Mouse (Mus musculus) large intestine, adult 2 months (tissue): ENCODE measurements around the gene Vmn1r138. TPM values are rescaled to one million over a fixed set of nuclear protein-coding genes. Genes with fewer than 3 reads are reported as not detected.
"Not testable (repeated sequence)": the region's sequence is repeated elsewhere in the genome, so short reads cannot be mapped to it uniquely, and the experiment has no call there.

ENCODE experiments used
- DNase-seq: peaks from one replicate; pipeline ENCODE4 v3.0.0-alpha.2; 2012; ENCODE audit warnings: low read depth, low spot score
- WGBS: fragments of 180-500 bp; shearing (Covaris S2); methylation state at CpG from one replicate; pipeline ENCODE4 v1.1.7; 2018; 5-methylcytosine and 5-hydroxymethylcytosine counted together
- polyA plus RNA-seq: library from polyadenylated mRNA; depleted of rRNA; stranded (reverse); fragments of >200 nt; gene quantifications from 2 replicates; pipeline ENCODE4 v1.2.3, GENCODE M21; 2012; rRNA removed

Gene Vmn1r138
- polyA plus RNA-seq: not detected in 2 replicates

GRCm38 (mm10) chr7:22028797-22029196 is at the start of gene Vmn1r138:
Gene Vmn1r138 (minus strand): TSS chr7:22028897.
- WGBS: no CpG with 5 or more reads among the region's 2 CpGs
- not testable (repeated sequence) for DNase-seq

GRCm38 (mm10) chr7:22068757-22069156 is 40.1 kb upstream of the Vmn1r138 start, which contains the start of gene Vmn1r139:
Gene Vmn1r139 (plus strand): TSS chr7:22069057.
- no CpG with 5 or more reads among the region's 7 CpGs for WGBS
- not testable (repeated sequence) for DNase-seq

- not testable (repeated sequence) for DNase-seq
- WGBS: no CpG with 5 or more reads among the region's 1 CpGs
These were observed 27.5 kb upstream of the Vmn1r138 start, which contains the start of gene Gm6176 for GRCm38 (mm10) chr7:22056205-22056604. Gene Gm6176 (minus strand): TSS chr7:22056305.

GRCm38 (mm10) chr7:21994287-21994686 is 34.4 kb downstream of the Vmn1r138 start, which contains the start of gene Vmn1r137:
Gene Vmn1r137 (plus strand): TSS chr7:21994587.
- DNase-seq: not testable (repeated sequence)
- WGBS: no CpG with 5 or more reads among the region's 3 CpGs

Other genes starting within 250 kb of the Vmn1r138 start
- not detected in 2 replicates for gene Gm4177, start 232.2 kb downstream of the Vmn1r138 start, polyA plus RNA-seq
- gene Vmn1r135, start 196.5 kb downstream of the Vmn1r138 start, polyA plus RNA-seq: not detected in 2 replicates
- gene Gm5725, start 184.6 kb downstream of the Vmn1r138 start, polyA plus RNA-seq: not detected in 2 replicates
- not detected in 2 replicates for gene Gm5891, start 107.6 kb downstream of the Vmn1r138 start, polyA plus RNA-seq
- gene Vmn1r137, start 34.3 kb downstream of the Vmn1r138 start, polyA plus RNA-seq: not detected in 2 replicates
- gene Gm6176, start 27.4 kb upstream of the Vmn1r138 start, polyA plus RNA-seq: not detected in 2 replicates
- not detected in 2 replicates for gene Vmn1r139, start 40.2 kb upstream of the Vmn1r138 start, polyA plus RNA-seq
- gene Gm16451, start 89.3 kb upstream of the Vmn1r138 start, polyA plus RNA-seq: not detected in 2 replicates
- not detected in 2 replicates for gene Gm10666, start 105.8 kb upstream of the Vmn1r138 start, polyA plus RNA-seq
- not detected in 2 replicates for gene Vmn1r142, start 135.1 kb upstream of the Vmn1r138 start, polyA plus RNA-seq
- gene Vmn1r143, start 160.5 kb upstream of the Vmn1r138 start, polyA plus RNA-seq: not detected in 2 replicates
- gene Gm8653, start 172.4 kb upstream of the Vmn1r138 start, polyA plus RNA-seq: not detected in 2 replicates
- gene Gm8453, start 200.6 kb upstream of the Vmn1r138 start, polyA plus RNA-seq: not detected in 2 replicates